Mouse (Mus musculus): Measurements from ENCODE around the gene Armc3. TPM values are rescaled to one million over a fixed set of nuclear protein-coding genes. Genes with fewer than 3 reads are reported as not detected.

Armc3 gene
- total RNA-seq, 2 experiments from 2014 or later: 0.39 to 0.66 TPM

DNA sequence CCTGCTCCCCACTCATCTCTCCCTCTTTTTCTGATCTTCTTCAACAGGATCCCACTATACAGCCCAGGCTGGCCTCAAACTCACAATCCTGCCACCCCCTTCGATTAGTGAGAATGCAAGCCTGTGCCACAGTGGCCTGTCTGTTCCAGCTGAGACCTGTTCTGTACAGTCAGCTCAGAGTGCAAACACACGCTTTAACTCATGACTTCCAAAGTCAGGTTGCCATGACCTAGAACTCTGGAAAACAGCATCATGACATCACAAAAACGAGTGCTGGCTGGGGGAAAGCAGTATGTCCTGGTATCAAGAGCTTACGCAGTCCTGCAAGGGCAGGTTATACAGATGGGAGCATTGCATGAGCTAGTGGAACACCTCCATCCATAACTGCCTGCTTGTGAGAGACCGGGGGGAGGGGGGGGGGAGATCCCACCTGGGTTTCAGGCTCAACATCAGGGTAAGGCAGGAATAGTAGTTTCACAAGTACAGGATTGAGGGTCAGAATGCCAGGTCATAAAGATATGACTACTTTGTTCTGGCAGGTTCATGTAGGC is 146.4 kb downstream of the Armc3 start:
- DNase-seq (ENCODE audit: extremely low spot score in 1 of 2, low spot score in 1 of 2): no peak

DNA sequence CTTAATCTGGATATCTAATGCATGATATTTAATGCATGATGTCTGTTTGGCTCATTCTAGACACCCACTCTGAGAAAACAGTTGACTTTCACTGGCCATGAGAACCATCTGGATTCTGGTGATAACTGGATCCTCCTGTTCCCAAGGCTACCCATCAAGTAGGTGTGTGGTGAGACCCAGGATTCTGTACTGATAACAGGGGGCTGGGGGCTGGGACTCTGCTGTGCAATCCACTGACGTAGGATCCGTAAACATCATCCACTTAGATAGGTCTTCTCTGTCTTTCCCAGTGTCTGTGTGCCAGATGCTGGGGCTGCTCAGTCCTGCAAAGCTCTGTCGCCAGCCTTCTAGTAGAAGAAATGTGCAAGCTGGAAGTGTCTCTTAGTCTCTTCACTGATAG is 149.4 kb downstream of the Armc3 start:
- no peak for DNase-seq (ENCODE audit: extremely low spot score in 1 of 2, low spot score in 1 of 2)

DNA sequence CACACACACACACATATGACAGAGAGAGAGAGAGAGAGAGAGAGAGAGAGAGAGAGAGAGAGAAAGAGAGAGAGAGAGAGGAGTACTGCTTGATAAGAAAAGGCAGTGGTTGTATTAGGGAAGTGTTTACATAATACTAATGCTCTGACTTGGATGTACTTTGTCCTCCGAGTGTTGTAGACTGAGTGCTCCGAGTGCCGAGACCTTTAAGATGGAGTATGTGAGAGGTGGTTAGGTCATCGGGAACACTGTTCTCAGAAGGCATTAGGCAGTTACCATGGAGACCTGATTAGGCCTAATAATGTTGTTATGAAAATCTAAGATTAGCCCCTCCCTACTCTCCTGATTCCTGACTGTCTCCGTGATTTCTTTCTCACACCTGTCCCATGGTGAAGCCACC is 151.1 kb downstream of the Armc3 start:
- no peak for DNase-seq (ENCODE audit: extremely low spot score in 1 of 2, low spot score in 1 of 2)

DNA sequence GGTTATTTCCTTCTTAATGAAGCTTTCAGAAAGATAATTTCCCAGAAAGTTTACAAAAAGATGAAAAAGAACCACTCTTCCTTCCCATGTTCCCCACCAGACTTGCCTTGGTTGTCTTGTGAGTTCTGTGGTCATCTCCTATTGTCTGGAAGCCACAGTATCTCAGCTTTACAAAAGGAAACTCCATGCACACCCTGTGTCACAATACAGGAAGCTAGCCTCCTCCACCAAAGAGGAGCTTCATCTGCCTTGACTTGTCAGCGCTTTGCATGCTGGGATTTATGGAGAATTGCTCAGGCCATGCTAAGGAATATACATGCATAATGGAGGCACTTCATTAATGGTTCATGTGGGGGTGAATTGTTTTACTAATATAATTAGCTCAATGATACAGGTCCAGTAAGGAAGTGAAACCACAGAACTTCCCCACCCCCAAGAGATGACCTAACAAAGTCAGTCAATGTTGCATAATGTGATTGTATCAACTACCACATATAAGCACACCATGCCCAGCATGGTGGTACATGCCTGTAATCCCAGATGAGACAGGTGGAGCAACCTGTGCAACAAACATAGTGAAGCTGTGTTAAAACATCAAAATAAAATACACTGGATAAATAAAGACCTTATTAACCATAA is 152.6 kb downstream of the Armc3 start:
- no peak for DNase-seq (ENCODE audit: extremely low spot score in 1 of 2, low spot score in 1 of 2)

- DNase-seq (ENCODE audit: extremely low spot score in 1 of 2, low spot score in 1 of 2): no peak
Measured at GRCm38 (mm10) chr2:19353158-19353557, 154.1 kb downstream of the Armc3 start.

Other genes with a start within 250 kb of the Armc3 start
- gene Pip4k2a, start 201.2 kb upstream of the Armc3 start, total RNA-seq (2021): 10 to 100 TPM; 47.9 to 54.1 TPM
- gene 4930426L09Rik, start 201.0 kb upstream of the Armc3 start, total RNA-seq (2021): 1 to 10 TPM; 1.2 to 1.3 TPM
- 10 to 100 TPM; 23.5 to 29.4 TPM for gene Msrb2, start 172.1 kb downstream of the Armc3 start, total RNA-seq (2021)
- not detected for gene Ptf1a, start 246.4 kb downstream of the Armc3 start, total RNA-seq (2021)